Mouse (Mus musculus) embryo, embryonic 9.5 days (tissue): Measurements from ENCODE around the gene Msmp.
"Not testable (repeated sequence)": the region's sequence is repeated elsewhere in the genome, so short reads cannot be mapped to it uniquely, and the experiment has no call there.

Experiments
- DNase-seq: peaks from one replicate; pipeline ENCODE4 v3.0.0-alpha.2; 2017; ENCODE audit errors: extremely low spot score

Gene Msmp

DNA sequence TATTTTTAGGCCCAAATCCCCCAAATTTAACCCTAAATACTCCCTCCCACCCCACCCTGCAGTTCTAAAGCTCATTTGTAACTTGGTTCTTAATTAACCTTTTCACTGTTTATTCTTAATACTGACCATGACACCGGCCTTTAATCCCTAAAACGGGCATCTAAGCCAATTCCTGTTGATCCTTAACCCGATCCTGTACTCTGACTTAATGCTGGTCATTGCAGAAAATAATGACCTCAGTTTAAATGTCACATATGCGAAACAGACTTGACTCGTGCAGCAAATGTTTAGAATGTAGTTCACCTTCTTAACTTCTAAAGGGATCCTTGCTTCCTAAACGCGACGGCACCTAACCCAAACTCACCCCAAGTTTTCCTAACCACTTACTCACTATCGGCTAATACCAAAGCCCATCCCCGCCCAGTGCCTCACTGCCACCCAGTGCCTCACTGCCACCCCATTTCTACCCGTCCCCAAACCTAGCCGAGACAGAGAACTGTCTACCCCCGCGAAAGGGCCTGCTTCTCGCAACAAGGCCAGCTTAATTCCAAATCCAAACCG is 22.8 kb downstream of the Msmp start:
- DNase-seq = no peak

DNA sequence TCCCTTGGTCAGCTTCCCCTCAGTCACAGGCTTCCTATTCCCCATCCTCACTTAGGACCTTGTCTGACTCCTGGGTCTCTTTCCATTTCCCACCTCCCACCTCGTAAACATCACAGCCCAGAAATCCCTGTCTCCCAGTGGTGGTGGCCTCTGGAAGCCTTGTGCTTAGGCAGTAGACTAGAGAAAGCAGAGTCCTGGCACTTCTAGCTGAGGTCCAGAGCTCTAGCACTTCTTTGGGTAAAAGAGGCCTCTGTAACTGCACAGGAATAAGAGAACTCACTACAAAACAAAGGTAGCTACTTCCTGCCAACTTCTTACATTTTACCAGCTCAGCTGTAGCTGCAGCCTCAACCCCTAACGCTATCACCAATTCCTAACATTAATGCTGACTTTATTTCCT is 23.3 kb downstream of the Msmp start:
- DNase-seq = no peak

DNA sequence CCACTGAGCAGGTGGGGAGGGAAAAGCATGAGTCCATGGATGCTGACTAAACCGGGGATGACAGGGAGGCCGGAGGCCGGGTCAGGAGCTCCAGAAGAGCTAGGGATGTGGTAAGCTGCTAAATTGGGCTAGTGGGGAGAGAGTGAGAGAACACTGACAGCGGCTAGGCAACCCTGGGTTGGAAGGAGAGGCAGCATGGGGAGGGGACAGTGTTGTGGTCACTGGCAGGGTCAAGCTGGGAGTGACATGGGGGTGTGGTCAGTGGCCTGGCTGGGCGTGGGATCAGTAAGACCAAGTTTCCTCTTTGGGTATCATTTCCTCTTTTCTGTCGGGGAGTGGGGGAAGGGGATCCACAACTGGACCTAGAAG is 24.1 kb downstream of the Msmp start:
- DNase-seq = peak; percentile 40

DNA sequence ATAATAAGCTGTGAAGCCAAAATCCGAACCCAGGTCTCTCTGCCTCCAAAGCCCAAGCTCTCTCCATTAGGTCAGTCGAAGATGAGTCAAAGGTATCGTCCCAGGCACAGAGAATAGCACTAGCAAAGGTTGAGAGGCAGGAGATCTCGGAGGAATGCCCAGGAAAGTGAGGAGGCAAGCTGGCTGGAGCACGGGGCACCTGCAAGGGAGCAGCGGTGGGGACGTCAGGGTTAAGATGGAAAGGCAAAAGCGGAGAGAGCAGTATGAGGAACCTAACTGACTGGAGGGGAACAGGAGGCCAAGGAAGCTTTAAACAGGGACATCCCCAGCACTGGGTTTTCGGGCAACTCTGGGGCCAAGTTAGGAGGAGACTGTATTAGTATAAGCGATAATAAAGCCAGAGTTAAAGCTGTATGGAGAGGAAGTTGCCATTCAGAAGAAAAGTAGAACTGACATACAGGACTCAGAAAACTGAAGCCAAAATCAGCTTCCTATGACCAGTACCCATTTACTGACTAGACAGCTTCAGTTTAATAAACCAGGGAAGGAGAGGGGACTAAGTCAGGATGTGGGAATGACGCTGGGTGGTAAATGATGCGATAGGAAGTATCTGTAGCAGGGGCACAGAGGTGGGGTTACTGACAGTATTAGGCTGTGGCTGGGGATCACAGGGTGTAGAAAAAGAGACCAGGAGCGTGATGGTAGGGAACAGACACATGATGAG is 24.6 kb downstream of the Msmp start:
- no peak for DNase-seq

DNA sequence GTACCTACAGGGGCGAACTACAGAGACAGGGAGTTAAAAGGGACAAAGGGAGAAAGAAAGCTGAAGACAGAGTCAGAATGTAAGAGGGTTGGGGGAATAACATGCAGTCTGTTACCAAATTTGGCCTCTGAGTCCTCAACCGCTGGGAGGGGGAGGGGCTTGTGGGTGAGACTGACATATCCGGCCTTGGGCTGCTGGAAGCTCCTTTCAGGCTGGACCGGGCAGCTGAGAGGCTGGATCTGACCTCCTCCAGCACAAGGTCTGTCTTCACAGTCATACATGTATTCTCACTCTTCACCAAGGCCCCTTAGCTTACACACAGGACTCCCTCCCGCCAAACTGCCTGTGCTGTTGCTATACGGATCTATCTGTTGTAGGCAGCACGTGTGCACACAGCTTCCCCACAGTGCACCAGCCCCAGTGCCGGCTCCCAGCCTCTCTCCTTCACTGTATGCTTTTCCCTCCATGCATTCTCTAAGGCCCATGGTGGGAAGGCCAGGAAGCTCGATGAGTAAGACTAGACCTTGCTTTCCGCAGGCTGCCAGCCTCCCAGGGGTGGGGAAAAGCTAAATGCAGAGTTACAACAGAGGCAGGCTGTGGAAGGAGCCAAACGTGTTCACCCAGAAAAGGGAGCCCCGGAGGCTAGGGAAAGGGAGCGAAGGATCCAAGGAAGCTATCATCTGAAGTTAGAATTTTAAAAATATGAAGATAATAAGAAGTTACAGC is 25.5 kb downstream of the Msmp start:
- peak; percentile 84 for DNase-seq

DNA sequence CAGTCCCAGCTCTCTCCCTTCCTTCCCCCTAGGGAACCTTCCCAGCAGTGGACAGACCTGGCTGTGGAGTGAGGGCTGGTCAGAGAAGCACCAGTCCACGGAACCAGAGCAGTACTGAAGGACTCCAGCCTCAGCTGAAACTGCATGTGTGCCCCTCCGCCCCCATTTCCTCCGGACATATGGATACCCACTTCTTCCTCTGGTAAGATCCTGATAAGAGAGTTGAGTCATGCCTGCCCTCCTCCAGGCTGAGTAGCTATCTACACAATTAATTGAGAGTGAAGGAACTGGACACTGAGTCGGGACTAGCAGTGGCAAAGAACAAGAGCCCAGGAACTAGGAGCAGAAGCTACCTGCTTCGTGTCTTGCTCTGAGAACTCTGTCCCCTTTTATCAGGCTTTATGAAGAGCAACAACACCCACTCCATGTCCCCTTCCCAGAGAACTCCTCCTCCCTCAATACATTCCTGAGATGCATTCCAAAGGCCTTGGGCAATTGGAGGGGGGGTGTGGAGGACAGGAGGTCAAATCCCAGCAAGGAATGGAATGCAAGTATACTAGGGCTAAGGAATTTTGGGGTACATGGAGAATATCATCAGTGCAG is 26.2 kb downstream of the Msmp start:
- DNase-seq = peak; percentile 78

DNA sequence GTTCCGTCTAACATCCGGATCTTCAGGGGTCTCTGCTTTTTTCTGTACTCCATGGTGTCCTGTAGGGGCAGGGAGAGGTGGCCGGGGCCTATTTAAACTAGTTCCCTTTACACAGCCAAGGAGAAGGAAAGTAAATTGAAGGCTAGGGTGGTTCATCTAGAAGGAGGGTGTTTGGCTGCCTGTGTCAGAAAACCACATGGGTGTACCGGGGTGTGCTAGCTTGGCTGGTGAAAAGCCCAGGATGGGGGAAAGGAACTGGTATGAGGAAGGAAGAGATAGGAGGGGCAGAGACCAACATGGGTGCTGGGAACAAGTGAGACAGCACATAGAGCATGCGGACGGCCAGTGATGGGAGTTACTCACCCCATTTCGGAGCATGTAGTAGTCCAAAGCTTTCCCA is 28.4 kb downstream of the Msmp start:
- no peak for DNase-seq

DNA sequence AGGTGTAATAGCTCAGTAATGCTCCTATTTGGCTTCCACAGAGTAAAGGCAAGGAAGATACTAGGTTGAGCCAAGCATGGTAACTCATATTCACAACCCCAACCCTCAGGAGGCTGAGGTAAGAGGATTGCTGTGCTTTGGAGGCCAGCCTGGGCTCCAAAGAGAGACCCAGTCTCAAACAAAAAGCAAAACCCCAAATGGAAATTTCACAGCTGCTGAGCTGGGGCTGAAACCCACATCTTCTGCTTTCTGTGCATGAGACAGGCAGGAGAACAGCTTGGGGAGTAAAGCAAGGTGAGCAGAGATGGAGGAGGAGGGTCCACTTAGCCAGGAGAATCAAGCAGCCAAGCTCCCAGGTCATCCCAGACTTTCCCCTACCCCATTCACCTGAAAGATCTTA is 30.4 kb downstream of the Msmp start:
- DNase-seq = no peak

DNA sequence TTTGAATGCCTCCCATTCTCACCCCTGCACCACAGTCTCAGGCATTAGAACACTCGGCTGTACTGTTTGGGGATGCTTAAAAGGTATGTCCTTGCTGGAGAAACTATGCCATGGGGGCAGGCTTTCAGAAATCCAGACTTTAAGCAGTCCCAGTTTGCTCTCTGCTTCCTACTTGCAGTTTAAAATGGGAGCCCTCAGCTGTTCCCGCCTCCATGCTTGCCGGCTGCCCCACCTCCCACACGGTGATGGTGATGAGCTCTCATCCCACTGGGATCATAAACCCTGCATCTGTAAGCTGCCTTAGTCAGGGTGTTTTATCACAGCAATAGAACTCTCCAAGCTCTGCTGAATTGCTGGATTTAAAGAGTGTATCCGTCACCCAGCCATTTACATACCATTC is 31.9 kb downstream of the Msmp start:
- no peak for DNase-seq

DNA sequence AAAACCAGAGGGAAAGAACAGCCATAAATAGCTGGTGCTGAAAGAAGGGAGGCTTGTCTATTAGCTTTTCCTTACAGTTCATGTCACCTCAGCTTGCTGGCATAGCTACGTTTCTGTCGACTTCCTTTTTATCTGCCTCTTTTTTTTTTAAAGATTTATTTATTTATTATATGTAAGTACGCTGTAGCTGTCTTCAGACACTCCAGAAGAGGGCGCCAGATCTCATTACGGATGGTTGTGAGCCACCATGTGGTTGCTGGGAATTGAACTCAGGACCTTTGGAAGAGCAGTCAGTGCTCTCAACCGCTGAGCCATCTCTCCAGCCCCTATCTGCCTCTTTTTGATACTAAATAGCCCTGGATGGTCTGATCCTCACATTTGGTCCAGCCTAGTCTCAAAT is 32.4 kb downstream of the Msmp start:
- not testable (repeated sequence) for DNase-seq

DNA sequence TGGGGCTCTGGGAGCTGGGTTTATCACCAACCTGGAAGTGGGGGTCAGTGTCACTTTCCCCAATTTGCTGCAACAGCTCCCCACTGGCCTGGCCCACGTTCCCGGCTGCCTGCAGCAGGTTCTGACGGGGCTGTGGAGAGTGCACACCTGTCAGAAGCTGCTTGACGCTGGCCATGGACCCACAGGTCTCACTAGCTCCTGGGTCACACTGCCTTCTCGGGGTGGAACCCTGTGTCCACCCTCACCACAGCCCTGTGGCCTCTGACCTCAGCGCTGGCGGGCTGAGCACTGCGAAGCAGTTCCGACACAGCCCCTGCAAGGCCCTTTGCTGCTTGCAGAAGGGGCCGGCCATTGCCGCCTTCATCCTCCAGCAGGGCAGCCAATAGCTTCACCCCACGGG is 35.2 kb downstream of the Msmp start:
- DNase-seq = no peak

DNA sequence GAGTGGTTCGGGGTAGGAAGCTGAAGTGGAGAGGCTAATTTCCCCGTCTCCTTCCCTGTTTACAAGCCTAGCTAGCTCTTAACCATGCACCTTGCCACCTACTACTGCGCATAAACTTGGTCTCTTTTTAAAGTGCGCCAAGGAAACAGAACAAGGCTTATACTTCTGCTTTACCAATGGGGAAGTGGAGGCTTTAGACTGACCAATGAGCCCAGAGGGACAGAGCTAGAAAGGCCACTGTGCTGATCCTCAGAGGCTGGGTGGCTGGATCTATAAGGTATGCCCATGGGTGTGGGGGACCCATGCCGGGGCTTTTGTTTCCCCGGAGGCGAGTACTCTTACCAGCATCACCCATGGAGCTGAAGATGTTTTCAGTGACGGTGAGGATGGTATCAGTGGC is 37.1 kb downstream of the Msmp start:
- DNase-seq = no peak

DNA sequence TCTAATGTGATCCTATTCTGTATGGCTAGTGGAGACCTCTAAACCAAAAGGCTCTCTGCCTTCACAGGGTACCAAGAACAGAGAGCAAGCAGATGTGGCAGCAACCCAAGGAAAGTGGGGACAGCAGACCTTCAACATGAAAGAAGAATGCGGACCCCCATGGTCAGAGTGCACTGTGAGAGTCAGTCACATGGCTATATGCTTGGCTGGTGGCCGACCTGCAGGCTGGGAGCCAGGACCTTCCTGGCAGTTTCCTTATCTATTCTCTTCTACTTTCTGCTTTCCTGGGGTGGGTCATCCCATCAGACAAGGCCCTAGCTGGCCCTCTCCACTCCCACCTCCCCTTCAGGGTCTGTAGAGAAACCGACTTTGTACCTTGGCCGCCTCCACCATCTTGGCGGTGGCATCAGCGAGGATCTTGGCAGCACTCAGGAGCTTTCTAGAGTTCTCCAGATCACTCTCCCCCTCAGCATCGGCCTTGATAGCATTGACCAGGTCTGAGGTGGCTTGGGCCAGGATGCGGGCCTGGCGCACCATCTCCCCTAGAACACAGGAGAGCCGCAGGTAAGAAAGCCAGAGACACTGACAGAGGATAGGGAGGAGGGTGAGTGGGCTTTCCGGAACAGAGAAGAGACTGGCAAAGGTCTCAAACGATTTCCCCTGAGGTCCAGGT is 37.8 kb downstream of the Msmp start:
- DNase-seq = no peak

DNA sequence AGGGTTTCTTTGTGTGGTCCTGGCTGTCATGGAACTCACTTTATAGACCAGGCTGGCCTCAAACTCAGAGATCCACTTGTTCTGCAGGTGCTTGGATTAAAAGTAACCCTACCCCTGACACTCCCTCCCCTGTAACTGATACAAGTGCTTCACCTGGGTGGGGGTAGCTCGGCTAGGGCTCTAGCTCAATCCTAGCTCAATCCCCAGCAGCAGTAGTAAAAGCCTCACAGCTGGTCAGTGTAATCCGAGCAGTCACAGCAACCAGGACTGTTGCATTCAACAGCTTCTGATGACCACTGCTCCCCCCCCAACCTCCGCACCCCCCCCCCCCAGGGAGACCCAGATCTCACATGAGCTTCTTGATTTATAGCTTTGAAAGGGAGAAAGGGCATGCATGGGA is 42.2 kb downstream of the Msmp start:
- DNase-seq = no peak

DNA sequence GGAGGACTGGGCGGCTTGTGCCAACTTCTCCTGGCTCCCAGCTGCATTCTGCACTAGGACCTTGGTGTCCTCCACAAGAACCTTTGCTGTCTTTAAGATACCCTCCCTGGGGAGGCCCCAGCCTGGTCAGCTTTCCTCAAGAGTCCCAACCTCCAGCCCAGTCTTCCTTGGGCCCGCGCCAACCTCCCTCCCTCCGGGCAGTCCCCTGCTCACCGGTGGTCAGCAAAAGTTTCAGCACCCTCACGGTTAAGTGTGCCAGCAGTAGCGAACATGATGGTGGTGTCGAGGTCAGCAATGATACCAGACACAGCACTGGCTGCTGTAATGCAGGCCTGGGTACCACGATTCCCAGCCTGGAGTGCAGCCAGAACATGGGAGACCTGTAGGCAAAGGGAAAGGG is 48.3 kb downstream of the Msmp start:
- DNase-seq = no peak

DNA sequence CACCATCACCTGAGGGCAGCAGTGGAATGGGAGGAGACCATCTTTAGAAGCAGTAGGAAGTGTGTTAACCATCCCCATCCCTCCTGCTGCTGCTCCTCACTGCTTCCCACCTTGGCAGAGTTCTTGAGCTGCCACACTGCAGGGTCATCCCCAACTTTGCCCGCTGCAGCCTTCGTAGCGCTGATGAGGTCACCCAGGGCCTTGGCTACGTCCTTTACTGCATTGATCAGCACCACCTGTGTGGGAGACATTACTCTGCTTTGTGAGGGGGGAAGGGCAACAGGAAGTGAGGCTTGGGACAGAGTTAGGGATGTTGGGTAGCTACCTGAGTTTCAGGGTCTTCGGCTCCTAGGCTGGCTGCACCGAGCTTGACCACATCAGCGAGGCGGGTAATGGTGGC is 48.7 kb downstream of the Msmp start:
- no peak for DNase-seq

DNA sequence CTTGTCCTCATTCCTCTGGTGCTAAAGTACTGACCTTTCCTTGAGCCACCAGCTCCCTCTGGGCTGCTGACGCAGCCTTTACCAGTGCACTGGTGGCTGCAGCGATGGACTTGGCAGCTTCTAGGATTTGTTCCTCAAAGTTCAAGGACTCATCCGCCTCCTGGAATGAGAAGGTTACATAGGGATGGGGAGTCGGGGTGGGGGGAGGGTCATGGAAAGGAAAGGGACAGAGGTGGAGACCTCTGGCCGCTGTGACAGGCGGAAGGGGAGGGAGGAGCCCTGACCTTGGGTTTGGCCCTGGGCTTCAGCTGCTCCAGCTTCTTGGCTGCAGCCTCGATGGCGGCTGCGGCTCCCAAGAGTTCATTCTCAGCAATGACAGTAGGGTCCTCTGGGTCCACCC is 51.0 kb downstream of the Msmp start:
- no peak for DNase-seq
